Mouse (Mus musculus) cerebellum, adult 11-12 months (tissue): ENCODE data around the gene Psmg1.

Experiments used
- DNase-seq: peaks from one replicate; pipeline ENCODE4 v3.0.0; 2022

Gene Psmg1

GRCm38 (mm10) chr16:95956618-95957017 is 34.1 kb downstream of the Psmg1 start:
- no peak for DNase-seq

GRCm38 (mm10) chr16:95955716-95956346 is 34.9 kb downstream of the Psmg1 start:
- DNase-seq: no peak

- DNase-seq: no peak
Measured at GRCm38 (mm10) chr16:95954341-95954740, 36.4 kb downstream of the Psmg1 start.

GRCm38 (mm10) chr16:95953159-95953650 is 37.6 kb downstream of the Psmg1 start:
- DNase-seq: no peak

- DNase-seq: no peak
Measured at GRCm38 (mm10) chr16:95951471-95951870, 39.3 kb downstream of the Psmg1 start.

- DNase-seq: peak; percentile 66
Measured at GRCm38 (mm10) chr16:95945389-95946311, 45.1 kb downstream of the Psmg1 start.

- DNase-seq: no peak
Measured at GRCm38 (mm10) chr16:95943186-95943585, 47.6 kb downstream of the Psmg1 start.

- no peak for DNase-seq
Measured at GRCm38 (mm10) chr16:95941575-95941974, 49.2 kb downstream of the Psmg1 start.

GRCm38 (mm10) chr16:95935495-95935961 is 55.2 kb downstream of the Psmg1 start:
- no peak for DNase-seq

GRCm38 (mm10) chr16:95932860-95933259 is 57.9 kb downstream of the Psmg1 start:
- no peak for DNase-seq

GRCm38 (mm10) chr16:95931509-95931908 is 59.3 kb downstream of the Psmg1 start:
- DNase-seq: no peak
